Mouse (Mus musculus): ENCODE results near the gene Ankrd44. TPM values are rescaled to one million over a fixed set of nuclear protein-coding genes. Genes with fewer than 3 reads are reported as not detected.

Gene Ankrd44
- polyA plus RNA-seq, 1 experiment from 2014 or later: 10.5 TPM

- H3K9ac ChIP-seq (ENCODE audit: low read length): no peak overlapping the region
- no peaks in the 10 kb centered on the region for H3K4me1 ChIP-seq (ENCODE audit: control insufficient read depth in 2 of 2, insufficient read depth in 2 of 2, low read length in 2 of 2)
- H3K4me2 ChIP-seq (ENCODE audit: low read length): no peak overlapping the region
- ATAC-seq (ENCODE audit: insufficient number of reproducible peaks, insufficient read depth, low FRiP score, low read depth): no peak
- H3K27me3 ChIP-seq (ENCODE audit: control insufficient read depth, insufficient read depth, low read length): no peaks in the 10 kb centered on the region
- 0 out of 2 replicates have a peak, but pooled peaks cover under 1% of the 10 kb centered on the region for H3K36me3 ChIP-seq (ENCODE audit: control insufficient read depth, insufficient read depth, low read length)
- peaks cover 7% of the 10 kb centered on the region; the same call in 1 of the 2 replicates for H3K9me3 ChIP-seq (ENCODE audit: control insufficient read depth, low read length)
- no peak overlapping the region for H3K4me3 ChIP-seq (ENCODE audit: control insufficient read depth in 1 of 2, insufficient read depth in 1 of 2, low read depth in 1 of 2, low read length in 2 of 2)
- WGBS: 75% methylated on average over 3 of the region's 3 CpGs
- no peak overlapping the region for H3K27ac ChIP-seq (replicated peaks in 1 of 2; ENCODE audit: control insufficient read depth in 1 of 2, insufficient read depth in 1 of 2, low read depth in 2 of 2, low read length in 2 of 2)
Observed at GRCm38 (mm10) chr1:54767221-54767620, 159.0 kb downstream of the Ankrd44 start.

- Histone ChIP-seq H3K36me3 (ENCODE audit: control insufficient read depth, insufficient read depth, low read length) (peaks cover 13% of the 10 kb centered on the region), H3K27me3 (ENCODE audit: control insufficient read depth, insufficient read depth, low read length) (no peaks in the 10 kb centered on the region), H3K27ac (replicated peaks in 1 of 2; ENCODE audit: control insufficient read depth in 1 of 2, insufficient read depth in 1 of 2, low read depth in 2 of 2, low read length in 2 of 2) (no peak overlapping the region), H3K4me1 (ENCODE audit: control insufficient read depth in 2 of 2, insufficient read depth in 2 of 2, low read length in 2 of 2) (no peaks in the 10 kb centered on the region), H3K9me3 (ENCODE audit: control insufficient read depth, low read length) (peaks cover under 1% of the 10 kb centered on the region; the same call in 1 of the 2 replicates), H3K4me3 (ENCODE audit: control insufficient read depth in 1 of 2, insufficient read depth in 1 of 2, low read depth in 1 of 2, low read length in 2 of 2) (no peak overlapping the region), H3K9ac (ENCODE audit: low read length) (no peak overlapping the region), H3K4me2 (ENCODE audit: low read length) (no peak overlapping the region)
- 84% methylated on average over 2 of the region's 2 CpGs for WGBS
- no peak for ATAC-seq (ENCODE audit: insufficient number of reproducible peaks, insufficient read depth, low FRiP score, low read depth)
Observed at GRCm38 (mm10) chr1:54765632-54766238, 160.5 kb downstream of the Ankrd44 start.

DNA sequence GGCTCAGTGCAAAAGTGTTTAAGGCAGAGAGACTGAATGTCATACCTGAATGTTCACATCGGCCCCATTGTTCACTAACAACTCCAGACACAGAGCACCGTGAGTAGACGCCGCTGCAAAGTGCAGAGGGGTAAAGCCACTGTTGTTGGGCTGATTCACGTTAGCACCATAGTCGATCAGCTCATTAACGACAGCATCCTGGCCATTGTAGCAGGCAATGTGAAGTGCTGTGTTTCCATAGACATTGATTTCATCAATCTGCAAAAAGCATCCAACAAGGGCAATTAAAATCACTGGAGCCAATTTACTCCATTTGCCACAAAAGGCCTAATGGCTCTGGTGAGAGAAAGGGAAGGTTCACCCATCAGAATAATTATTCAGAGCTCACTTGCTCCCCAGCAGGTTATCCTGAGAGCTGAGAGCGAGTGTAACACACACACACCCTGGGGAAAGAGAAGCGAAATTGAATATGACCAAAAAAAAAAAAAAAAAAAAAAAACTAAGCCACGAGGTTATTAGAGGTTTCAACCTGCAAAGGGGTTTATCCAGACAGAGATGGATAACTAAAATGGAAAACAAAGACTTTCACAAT is 163.9 kb downstream of the Ankrd44 start:
- no peak overlapping the region for H3K9ac ChIP-seq (ENCODE audit: low read length)
- no peak overlapping the region for H3K4me2 ChIP-seq (ENCODE audit: low read length)
- H3K9me3 ChIP-seq (ENCODE audit: control insufficient read depth, low read length): no peaks in the 10 kb centered on the region
- no peak overlapping the region for H3K27ac ChIP-seq (replicated peaks in 1 of 2; ENCODE audit: control insufficient read depth in 1 of 2, insufficient read depth in 1 of 2, low read depth in 2 of 2, low read length in 2 of 2)
- H3K36me3 ChIP-seq (ENCODE audit: control insufficient read depth, insufficient read depth, low read length): peaks cover 13% of the 10 kb centered on the region
- no peaks in the 10 kb centered on the region for H3K4me1 ChIP-seq (ENCODE audit: control insufficient read depth in 2 of 2, insufficient read depth in 2 of 2, low read length in 2 of 2)
- 87% methylated on average over 10 of the region's 10 CpGs for WGBS
- no peak for ATAC-seq (ENCODE audit: insufficient number of reproducible peaks, insufficient read depth, low FRiP score, low read depth)
- H3K4me3 ChIP-seq (ENCODE audit: control insufficient read depth in 1 of 2, insufficient read depth in 1 of 2, low read depth in 1 of 2, low read length in 2 of 2): no peak overlapping the region
- H3K27me3 ChIP-seq (ENCODE audit: control insufficient read depth, insufficient read depth, low read length): no peaks in the 10 kb centered on the region

- no peak overlapping the region for H3K27ac ChIP-seq (replicated peaks in 1 of 2; ENCODE audit: control insufficient read depth in 1 of 2, insufficient read depth in 1 of 2, low read depth in 2 of 2, low read length in 2 of 2)
- ATAC-seq (ENCODE audit: insufficient number of reproducible peaks, insufficient read depth, low FRiP score, low read depth): no peak
- no peak overlapping the region for H3K4me3 ChIP-seq (ENCODE audit: control insufficient read depth in 1 of 2, insufficient read depth in 1 of 2, low read depth in 1 of 2, low read length in 2 of 2)
- H3K9ac ChIP-seq (ENCODE audit: low read length): no peak overlapping the region
- H3K4me1 ChIP-seq (ENCODE audit: control insufficient read depth in 2 of 2, insufficient read depth in 2 of 2, low read length in 2 of 2): no peaks in the 10 kb centered on the region
- no peak overlapping the region for H3K4me2 ChIP-seq (ENCODE audit: low read length)
- no peaks in the 10 kb centered on the region for H3K9me3 ChIP-seq (ENCODE audit: control insufficient read depth, low read length)
- H3K36me3 ChIP-seq (ENCODE audit: control insufficient read depth, insufficient read depth, low read length): peaks cover 13% of the 10 kb centered on the region
- H3K27me3 ChIP-seq (ENCODE audit: control insufficient read depth, insufficient read depth, low read length): no peaks in the 10 kb centered on the region
Observed at GRCm38 (mm10) chr1:54759841-54760240, 166.3 kb downstream of the Ankrd44 start.

GRCm38 (mm10) chr1:54757291-54757690 is 168.9 kb downstream of the Ankrd44 start:
- no peaks in the 10 kb centered on the region for H3K9me3 ChIP-seq (ENCODE audit: control insufficient read depth, low read length)
- WGBS: 52% methylated on average over 3 of the region's 3 CpGs
- H3K4me3 ChIP-seq (ENCODE audit: control insufficient read depth in 1 of 2, insufficient read depth in 1 of 2, low read depth in 1 of 2, low read length in 2 of 2): no peak overlapping the region
- H3K27ac ChIP-seq (replicated peaks in 1 of 2; ENCODE audit: control insufficient read depth in 1 of 2, insufficient read depth in 1 of 2, low read depth in 2 of 2, low read length in 2 of 2): no peak overlapping the region
- H3K36me3 ChIP-seq (ENCODE audit: control insufficient read depth, insufficient read depth, low read length): peaks cover 18% of the 10 kb centered on the region
- H3K4me1 ChIP-seq (ENCODE audit: control insufficient read depth in 2 of 2, insufficient read depth in 2 of 2, low read length in 2 of 2): no peaks in the 10 kb centered on the region
- no peaks in the 10 kb centered on the region for H3K27me3 ChIP-seq (ENCODE audit: control insufficient read depth, insufficient read depth, low read length)
- H3K4me2 ChIP-seq (ENCODE audit: low read length): no peak overlapping the region
- H3K9ac ChIP-seq (ENCODE audit: low read length): no peak overlapping the region
- no peak for ATAC-seq (ENCODE audit: insufficient number of reproducible peaks, insufficient read depth, low FRiP score, low read depth)

DNA sequence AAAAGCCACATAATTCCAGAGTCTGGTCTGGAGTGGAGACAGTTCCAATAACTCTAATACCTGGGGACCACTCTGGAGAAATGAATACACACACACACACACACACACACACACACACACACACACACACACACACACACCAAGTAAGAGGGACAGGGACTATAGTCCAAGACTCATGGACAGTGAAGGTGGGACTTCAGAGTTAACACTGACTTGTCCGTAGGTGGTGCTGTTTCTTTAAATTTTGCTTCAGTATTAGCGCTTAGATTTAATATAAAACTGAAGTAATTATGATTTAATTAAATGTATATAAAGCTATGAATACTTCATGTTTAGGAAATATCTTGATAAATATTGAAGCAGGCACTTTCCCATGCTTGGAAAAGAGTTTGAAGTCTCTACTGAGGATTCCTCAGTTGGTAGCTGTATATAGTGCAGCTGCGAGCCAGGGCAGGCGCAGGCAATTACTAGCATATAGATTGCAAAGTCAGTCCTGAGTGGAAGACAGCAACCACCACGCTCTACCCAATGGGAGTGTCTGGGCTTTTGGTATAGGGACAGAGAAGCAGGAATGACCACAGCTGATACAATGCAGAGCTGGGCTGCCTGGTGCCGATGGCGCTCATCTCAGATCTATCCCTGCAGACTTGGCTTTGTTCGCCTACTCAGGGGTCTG is 170.4 kb downstream of the Ankrd44 start:
- Histone ChIP-seq H3K4me1 (ENCODE audit: control insufficient read depth in 2 of 2, insufficient read depth in 2 of 2, low read length in 2 of 2) (peaks cover 2 to 7% of the 10 kb centered on the region in 2 experiments; a peak in 3 of 4 replicates), H3K36me3 (ENCODE audit: control insufficient read depth, insufficient read depth, low read length) (0 out of 2 replicates have a peak, but pooled peaks cover 4% of the 10 kb centered on the region), H3K27ac (replicated peaks in 1 of 2; ENCODE audit: control insufficient read depth in 1 of 2, insufficient read depth in 1 of 2, low read depth in 2 of 2, low read length in 2 of 2) (no peak overlapping the region), H3K4me3 (ENCODE audit: control insufficient read depth in 1 of 2, insufficient read depth in 1 of 2, low read depth in 1 of 2, low read length in 2 of 2) (no peak overlapping the region), H3K9me3 (ENCODE audit: control insufficient read depth, low read length) (no peaks in the 10 kb centered on the region), H3K4me2 (ENCODE audit: low read length) (no peak overlapping the region), H3K27me3 (ENCODE audit: control insufficient read depth, insufficient read depth, low read length) (no peaks in the 10 kb centered on the region), H3K9ac (ENCODE audit: low read length) (no peak overlapping the region)
- 70% methylated on average over 8 of the region's 8 CpGs for WGBS
- ATAC-seq (ENCODE audit: insufficient number of reproducible peaks, insufficient read depth, low FRiP score, low read depth): no peak

DNA sequence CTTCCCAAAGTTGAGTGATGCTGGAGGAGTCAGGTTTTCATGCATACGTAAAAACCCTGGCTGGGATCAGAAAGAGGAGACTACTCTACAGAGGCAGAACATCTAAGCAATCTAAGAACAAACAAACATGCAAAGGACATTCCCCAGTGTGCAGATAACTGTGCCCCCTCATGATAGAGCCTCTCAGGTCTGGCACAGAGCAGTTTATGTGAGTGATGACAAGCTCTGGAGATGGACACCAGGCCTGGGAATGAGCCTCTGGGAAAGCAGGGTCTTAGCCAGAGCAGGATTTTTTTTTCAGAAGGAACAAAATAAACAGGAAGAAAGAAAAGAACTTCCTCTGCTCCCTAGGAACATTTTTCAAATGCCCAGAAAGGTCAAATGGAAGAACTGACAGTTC is 176.2 kb downstream of the Ankrd44 start:
- Histone ChIP-seq H3K36me3 (ENCODE audit: control insufficient read depth, insufficient read depth, low read length) (0 out of 2 replicates have a peak, but pooled peaks cover 4% of the 10 kb centered on the region), H3K27ac (replicated peaks in 1 of 2; ENCODE audit: control insufficient read depth in 1 of 2, insufficient read depth in 1 of 2, low read depth in 2 of 2, low read length in 2 of 2) (peak overlapping the region; percentile 69 to 82), H3K27me3 (ENCODE audit: control insufficient read depth, insufficient read depth, low read length) (no peaks in the 10 kb centered on the region), H3K4me2 (ENCODE audit: low read length) (peak overlapping the region; percentile 29), H3K4me1 (ENCODE audit: control insufficient read depth in 2 of 2, insufficient read depth in 2 of 2, low read length in 2 of 2) (peaks cover 13 to 32% of the 10 kb centered on the region in 2 experiments), H3K9ac (ENCODE audit: low read length) (no peak overlapping the region), H3K4me3 (ENCODE audit: control insufficient read depth in 1 of 2, insufficient read depth in 1 of 2, low read depth in 1 of 2, low read length in 2 of 2) (no peak overlapping the region), H3K9me3 (ENCODE audit: control insufficient read depth, low read length) (no peaks in the 10 kb centered on the region)
- 13% methylated on average over 1 of the region's 1 CpGs for WGBS
- ATAC-seq (ENCODE audit: insufficient number of reproducible peaks, insufficient read depth, low FRiP score, low read depth): no peak

All from heart, embryonic 14.5 days (tissue).